Mouse (Mus musculus) limb, embryonic 12.5 days (tissue): Measurements from ENCODE around the gene Plin2. TPM values are rescaled to one million over a fixed set of nuclear protein-coding genes. Genes with fewer than 3 reads are reported as not detected.
A peak's percentile ranks its signal among the peaks of the same experiment; 100 is the strongest.
"Not testable (repeated sequence)": the region's sequence is repeated elsewhere in the genome, so short reads cannot be mapped to it uniquely, and the experiment has no call there.

ENCODE experiments used
- ATAC-seq: fragments of 200-750 bp; cut with Nextera tagmentation; 2 replicates; pipeline ENCODE4 v1.8.0; 2017; ENCODE audit warnings: low read depth, moderate TSS enrichment; ENCODE audit not compliant: insufficient number of reproducible peaks, insufficient read depth, low FRiP score, low TSS enrichment
- H3K27ac ChIP-seq: fragments of 300-500 bp; sonication (generic); 2 replicates; pipeline ENCODE4 v1.5.1; 2016; ENCODE audit warnings: mild to moderate bottlenecking, moderate library complexity
- H3K27me3 ChIP-seq: fragments of 300-500 bp; sonication (generic); 2 replicates; pipeline ENCODE4 v1.6.1; 2016; ENCODE audit warnings: mild to moderate bottlenecking, moderate library complexity
- H3K36me3 ChIP-seq: fragments of 300-500 bp; sonication (generic); 2 replicates; pipeline ENCODE4 v1.6.1; 2016; ENCODE audit warnings: mild to moderate bottlenecking, moderate library complexity
- H3K4me1 ChIP-seq: fragments of 300-500 bp; sonication (generic); replicated peaks from 2 replicates; pipeline ENCODE4 v1.6.1; 2016
- H3K4me2 ChIP-seq: fragments of 300-500 bp; sonication (generic); 2 replicates; pipeline ENCODE4 v1.6.1; 2016; ENCODE audit warnings: mild to moderate bottlenecking, moderate library complexity
- H3K4me3 ChIP-seq: fragments of 300-500 bp; sonication (generic); replicated peaks from 2 replicates; pipeline ENCODE4 v1.5.1; 2016; ENCODE audit warnings: mild to moderate bottlenecking
- H3K9ac ChIP-seq: fragments of 300-500 bp; sonication (generic); replicated peaks from 2 replicates; pipeline ENCODE4 v1.6.1; 2016; ENCODE audit warnings: mild to moderate bottlenecking, moderate library complexity
- H3K9me3 ChIP-seq: fragments of 300-500 bp; sonication (generic); 2 replicates; pipeline ENCODE4 v1.6.1; 2016; ENCODE audit warnings: mild to moderate bottlenecking, moderate library complexity
- WGBS: fragments of 180-500 bp; shearing (Covaris S2); methylation state at CpG from one replicate; pipeline ENCODE4 v1.1.7; 2016; 5-methylcytosine and 5-hydroxymethylcytosine counted together
- polyA plus RNA-seq: library from polyadenylated mRNA; unstranded; fragments of >200 nt; fragmentation: Nextera tagmentation; extraction: Ambion mirVana; gene quantifications from 2 replicates; pipeline ENCODE4 v1.2.1, GENCODE M21; 2016

The Plin2 gene
- polyA plus RNA-seq, 1 experiment from 2014 or later = 79.0 TPM

GRCm38 (mm10) chr4:86683280-86683679 lies 13.4 kb upstream of the Plin2 start:
- 87% methylated on average over 5 of the region's 5 CpGs for WGBS
- Histone ChIP-seq H3K36me3 (no peaks in the 10 kb centered on the region), H3K9ac (no peak overlapping the region), H3K4me2 (no peak overlapping the region), H3K4me1 (peaks cover 4% of the 10 kb centered on the region; the same call in 1 of the 2 replicates), H3K27ac (no peak overlapping the region), H3K27me3 (no peaks in the 10 kb centered on the region), H3K4me3 (no peak overlapping the region), H3K9me3 (no peaks in the 10 kb centered on the region)
- ATAC-seq = no peak

GRCm38 (mm10) chr4:86681846-86682245 lies 12.0 kb upstream of the Plin2 start:
- ATAC-seq = no peak
- Histone ChIP-seq H3K9me3 (no peaks in the 10 kb centered on the region), H3K4me2 (no peak overlapping the region), H3K36me3 (no peaks in the 10 kb centered on the region), H3K4me1 (peaks cover 4% of the 10 kb centered on the region; the same call in 1 of the 2 replicates), H3K27ac (no peak overlapping the region), H3K4me3 (no peak overlapping the region), H3K9ac (no peak overlapping the region), H3K27me3 (no peaks in the 10 kb centered on the region)
- WGBS = 67% methylated on average over 2 of the region's 2 CpGs

- Histone ChIP-seq H3K27me3 (no peaks in the 10 kb centered on the region), H3K9me3 (no peaks in the 10 kb centered on the region), H3K9ac (no peak overlapping the region), H3K4me3 (no peak overlapping the region), H3K4me1 (peaks cover under 1% of the 10 kb centered on the region; the same call in 1 of the 2 replicates), H3K4me2 (no peak overlapping the region), H3K36me3 (no peaks in the 10 kb centered on the region), H3K27ac (no peak overlapping the region)
- ATAC-seq = no peak
- WGBS = 55% methylated on average over 3 of the region's 3 CpGs
These were observed 11.6 kb upstream of the Plin2 start for GRCm38 (mm10) chr4:86681421-86681820.

- Histone ChIP-seq H3K9me3 (no peaks in the 10 kb centered on the region), H3K36me3 (no peaks in the 10 kb centered on the region), H3K4me2 (no peak overlapping the region), H3K27ac (no peak overlapping the region), H3K4me1 (no peaks in the 10 kb centered on the region), H3K27me3 (no peaks in the 10 kb centered on the region), H3K9ac (no peak overlapping the region), H3K4me3 (no peak overlapping the region)
- 93% methylated on average over 2 of the region's 2 CpGs for WGBS
- ATAC-seq = no peak
These were observed 9.8 kb upstream of the Plin2 start for GRCm38 (mm10) chr4:86679686-86680085.

GRCm38 (mm10) chr4:86676756-86677155 lies 6.9 kb upstream of the Plin2 start:
- Histone ChIP-seq H3K4me1 (no peaks in the 10 kb centered on the region), H3K36me3 (no peaks in the 10 kb centered on the region), H3K4me3 (no peak overlapping the region), H3K9ac (no peak overlapping the region), H3K4me2 (no peak overlapping the region), H3K27ac (no peak overlapping the region), H3K9me3 (no peaks in the 10 kb centered on the region), H3K27me3 (no peaks in the 10 kb centered on the region)
- no peak for ATAC-seq

GRCm38 (mm10) chr4:86674739-86675138 lies 4.9 kb upstream of the Plin2 start:
- H3K9me3 ChIP-seq, H3K4me2 ChIP-seq, H3K36me3 ChIP-seq, H3K27ac ChIP-seq, ATAC-seq, H3K4me3 ChIP-seq, H3K27me3 ChIP-seq, H3K9ac ChIP-seq, H3K4me1 ChIP-seq: not testable (repeated sequence)

- not testable (repeated sequence) for H3K4me1 ChIP-seq, H3K4me2 ChIP-seq, H3K9me3 ChIP-seq, H3K27me3 ChIP-seq, H3K36me3 ChIP-seq, H3K4me3 ChIP-seq, ATAC-seq, H3K9ac ChIP-seq, H3K27ac ChIP-seq
These were observed 4.3 kb upstream of the Plin2 start for GRCm38 (mm10) chr4:86674150-86674549.

- WGBS = 72% methylated on average over 7 of the region's 7 CpGs
- no peaks in the 10 kb centered on the region for H3K9me3 ChIP-seq
- H3K4me1 ChIP-seq = peaks cover 8% of the 10 kb centered on the region
- ATAC-seq = no peak
- H3K9ac ChIP-seq = no peak overlapping the region
- no peak overlapping the region for H3K27ac ChIP-seq
- H3K4me3 ChIP-seq = no peak overlapping the region
- H3K36me3 ChIP-seq = peaks cover 9% of the 10 kb centered on the region
- no peak overlapping the region for H3K4me2 ChIP-seq
- no peaks in the 10 kb centered on the region for H3K27me3 ChIP-seq
These were observed 2.6 kb upstream of the Plin2 start for GRCm38 (mm10) chr4:86672450-86672849.

- Histone ChIP-seq H3K4me3 (no peak overlapping the region), H3K36me3 (peaks cover 10% of the 10 kb centered on the region), H3K4me2 (no peak overlapping the region), H3K9me3 (no peaks in the 10 kb centered on the region), H3K27ac (no peak overlapping the region), H3K9ac (no peak overlapping the region), H3K4me1 (peaks cover 8% of the 10 kb centered on the region), H3K27me3 (no peaks in the 10 kb centered on the region)
- ATAC-seq = no peak
- 34% methylated on average over 3 of the region's 3 CpGs for WGBS
These were observed 1.9 kb upstream of the Plin2 start for GRCm38 (mm10) chr4:86671803-86672202.

- H3K4me1 ChIP-seq = peaks cover 11% of the 10 kb centered on the region
- peak overlapping the region; percentile 63; the same call in 1 of the 2 replicates for H3K4me2 ChIP-seq
- no peak overlapping the region for H3K27ac ChIP-seq
These were observed 884 bp upstream of the Plin2 start for GRCm38 (mm10) chr4:86670582-86671306.

GRCm38 (mm10) chr4:86669241-86669753 lies 563 bp downstream of the Plin2 start:
- H3K27ac ChIP-seq = peak overlapping the region; percentile 78
- peaks cover 12% of the 10 kb centered on the region for H3K4me1 ChIP-seq
- ATAC-seq = peak; percentile 82
- H3K9me3 ChIP-seq, H3K27me3 ChIP-seq: not testable (repeated sequence)
- peaks cover 31% of the 10 kb centered on the region for H3K36me3 ChIP-seq
- H3K9ac ChIP-seq = peak overlapping the region; percentile 85
- peak overlapping the region; percentile 66 for H3K4me3 ChIP-seq
- peak overlapping the region; percentile 63 for H3K4me2 ChIP-seq
- 15% methylated on average over 6 of the region's 6 CpGs for WGBS

More at GRCm38 (mm10) chr4:86670582-86671306, 884 bp upstream of the Plin2 start:
- Histone ChIP-seq H3K27me3 (no peaks in the 10 kb centered on the region), H3K4me3 (no peak overlapping the region), H3K9me3 (no peaks in the 10 kb centered on the region), H3K36me3 (peaks cover 16% of the 10 kb centered on the region), H3K9ac (no peak overlapping the region)
- WGBS = 74% methylated on average over 8 of the region's 8 CpGs
- ATAC-seq = no peak
